In the genomic region with DNA sequence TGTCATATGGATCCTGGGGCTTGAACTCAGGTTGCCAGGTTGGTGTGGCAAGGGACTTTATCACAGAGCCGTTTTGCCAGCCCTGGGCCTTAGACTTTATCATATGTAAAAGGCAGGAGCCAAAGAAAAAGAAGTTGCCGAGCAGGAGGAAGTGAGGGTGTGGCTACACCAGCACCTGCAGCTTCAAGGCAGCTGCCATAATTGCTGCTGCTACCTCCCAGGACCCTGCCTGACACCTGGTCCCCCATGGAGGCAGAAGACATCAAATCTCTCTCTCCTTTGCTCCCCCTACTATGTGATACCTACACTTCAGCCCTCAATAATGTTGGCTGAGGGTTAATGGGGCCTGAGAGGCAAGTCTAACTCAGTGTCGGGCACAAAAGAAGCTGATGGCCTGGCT, we compare ENCODE assay signal across 8 mouse cellular contexts. TPM values are rescaled to one million over a fixed set of nuclear protein-coding genes. Genes with fewer than 3 reads are reported as not detected.
A peak's percentile ranks its signal among the peaks of the same experiment; 100 is the strongest.
DNase-seq lines count a peak whose midpoint lies in the region; ATAC-seq and TF ChIP-seq lines count a peak whose summit lies in the region.

No protein-coding gene starts in this region.

- peak in 1 of 2 experiments; percentile 35; a peak in 1 of 4 replicates for TF ChIP-seq EP300 in MEL (IDR thresholded peaks at IDR 0.05; ENCODE audit: low read depth in 1 of 2, low read length in 2 of 2)

- no peak overlapping the region; the same call in 1 of the 2 replicates for H3K9ac ChIP-seq in kidney, embryonic 14.5 days (ENCODE audit: low read depth, low read length)
- H3K9ac ChIP-seq in MEL (ENCODE audit: control insufficient read depth, low read depth, low read length, poor library complexity, severe bottlenecking) = 0 out of 2 replicates have a peak overlapping the region, but pooled peaks have one; percentile 4

- WGBS in kidney, embryonic 14.5 days = 42% methylated on average over 3 of the region's 3 CpGs

- no peak; the same call in 1 of the 2 replicates for ATAC-seq in kidney, embryonic 14.5 days (ENCODE audit: low FRiP score, low TSS enrichment)
- ATAC-seq in inflammation-experienced regulatory T-cells, adult 6 months = peak; percentile 33

- H3K36me3 ChIP-seq in kidney, embryonic 14.5 days (ENCODE audit: control insufficient read depth, insufficient read depth, low read length) = peaks cover 2% of the 10 kb centered on the region; the same call in 1 of the 2 replicates
- peaks cover 0 to 10% of the 10 kb centered on the region in 2 experiments; a peak in 2 of 4 replicates for H3K36me3 ChIP-seq in MEL (ENCODE audit: control insufficient read depth in 1 of 2, insufficient read depth in 2 of 2, low read length in 2 of 2)
- no peaks in the 10 kb centered on the region for H3K36me3 ChIP-seq in splenic B cell, adult 2 months (ENCODE audit: control insufficient read depth, insufficient read depth, low read length, poor library complexity, severe bottlenecking)

- no peak for TF ChIP-seq RAD21 in MEL (IDR thresholded peaks at IDR 0.05; ENCODE audit: low read depth, low read length)

- H3K4me3 ChIP-seq in kidney, embryonic 14.5 days (ENCODE audit: low read length) = no peak overlapping the region
- no peak overlapping the region for H3K4me3 ChIP-seq in MEL (ENCODE audit: control insufficient read depth in 1 of 2, insufficient read depth in 1 of 2, low read depth in 2 of 2, low read length in 2 of 2)
- no peak overlapping the region for H3K4me3 ChIP-seq in left cerebral cortex, adult 2 months

- no peak for TF ChIP-seq CTCF in MEL (IDR thresholded peaks at IDR 0.05 in 2 of 3, conservative IDR thresholded peaks at IDR 0.05 in 1 of 3; ENCODE audit: control insufficient read depth in 1 of 3, insufficient read depth in 1 of 3, low read depth in 2 of 3, low read length in 3 of 3, poor library complexity in 1 of 3, severe bottlenecking in 1 of 3)
- TF ChIP-seq CTCF in left cerebral cortex, adult 2 months (IDR thresholded peaks at IDR 0.05) = no peak

- intact Hi-C loops in left cerebral cortex, adult 2 months (cut with DNase I) = no loop called here

- no peaks in the 10 kb centered on the region for H3K27me3 ChIP-seq in kidney, embryonic 14.5 days (ENCODE audit: control insufficient read depth, insufficient read depth, low read length)
- peaks cover under 1 to 2% of the 10 kb centered on the region in 2 experiments; a peak in 2 of 4 replicates for H3K27me3 ChIP-seq in MEL (ENCODE audit: control insufficient read depth in 1 of 2, insufficient read depth in 2 of 2, low read length in 2 of 2)
- no peaks in the 10 kb centered on the region for H3K27me3 ChIP-seq in splenic B cell, adult 2 months (ENCODE audit: control insufficient read depth, insufficient read depth, low read length, poor library complexity, severe bottlenecking)

- no peak overlapping the region for H3K4me2 ChIP-seq in kidney, embryonic 14.5 days (replicated peaks; ENCODE audit: low read depth, low read length)

- TF ChIP-seq POLR2A in MEL (IDR thresholded peaks at IDR 0.05; ENCODE audit: control insufficient read depth in 1 of 2, insufficient read depth in 1 of 2, low read depth in 1 of 2, low read length in 2 of 2, poor library complexity in 1 of 2) = no peak; a peak in 1 of 4 replicates

- H3K79me2 ChIP-seq in MEL (ENCODE audit: control insufficient read depth, insufficient read depth, low read length, poor library complexity) = no peaks in the 10 kb centered on the region

- DNase-seq in kidney, postnatal 10 days = no peak
- peak; percentile 69 for DNase-seq in MEL (ENCODE audit: low read depth, low spot score)
- DNase-seq in splenic B cell, adult 2 months (ENCODE audit: low read depth, low spot score) = peak; percentile 24
- DNase-seq in retina, postnatal 1 day = no peak
- no peak for DNase-seq in urinary bladder, postnatal 4 days (ENCODE audit: low spot score in 2 of 2)
- DNase-seq in left cerebral cortex, adult 2 months (ENCODE audit: extremely low spot score in 1 of 2, low spot score in 2 of 2) = no peak

- peak overlapping the region; percentile 61; the same call in 1 of the 2 replicates for H3K27ac ChIP-seq in kidney, embryonic 14.5 days (ENCODE audit: low read depth, low read length)
- H3K27ac ChIP-seq in MEL (ENCODE audit: control insufficient read depth, low read depth, low read length) = peak overlapping the region; percentile 6
- H3K27ac ChIP-seq in left cerebral cortex, adult 2 months = no peak overlapping the region

- H3K9me3 ChIP-seq in kidney, embryonic 14.5 days (ENCODE audit: control insufficient read depth, low read length) = no peaks in the 10 kb centered on the region
- H3K9me3 ChIP-seq in MEL (replicated peaks; ENCODE audit: insufficient read depth, low read length) = no peaks in the 10 kb centered on the region

- peaks cover 38% of the 10 kb centered on the region for H3K4me1 ChIP-seq in kidney, embryonic 14.5 days (ENCODE audit: control insufficient read depth, insufficient read depth, low read length)
- H3K4me1 ChIP-seq in MEL (ENCODE audit: control insufficient read depth in 1 of 2, insufficient read depth in 2 of 2, low read length in 2 of 2) = peaks cover 6 to 13% of the 10 kb centered on the region in 2 experiments; a peak in 3 of 4 replicates

TF ChIP-seq in MEL, 35 proteins besides CTCF, POLR2A, EP300 and RAD21:
- peak; percentile 29; the same call in 1 of the 2 replicates for TF ChIP-seq MYC (IDR thresholded peaks at IDR 0.05; ENCODE audit: low read depth, low read length)
- no peak for TF ChIP-seq TAL1 (IDR thresholded peaks at IDR 0.05; ENCODE audit: low read length)
- no peak for TF ChIP-seq CHD2 (IDR thresholded peaks at IDR 0.05; ENCODE audit: low read length)
- no peak for TF ChIP-seq ELF1 (IDR thresholded peaks at IDR 0.05; ENCODE audit: low read depth, low read length)
- TF ChIP-seq TCF12 (IDR thresholded peaks at IDR 0.05; ENCODE audit: low read depth, low read length) = peak; percentile 47
- peak; percentile 31; the same call in 1 of the 2 replicates for TF ChIP-seq GATA1 (IDR thresholded peaks at IDR 0.05; ENCODE audit: low read depth, low read length)
- no peak for TF ChIP-seq HCFC1 (IDR thresholded peaks at IDR 0.05; ENCODE audit: low read depth, low read length)
- TF ChIP-seq TBP (IDR thresholded peaks at IDR 0.05; ENCODE audit: low read depth, low read length) = 0 out of 2 replicates have a peak, but pooled peaks have one; percentile 16
- 0 out of 2 replicates have a peak, but pooled peaks have one; percentile 34 for TF ChIP-seq ETS1 (IDR thresholded peaks at IDR 0.05; ENCODE audit: low read depth, low read length)
TF ChIP-seq in MEL: peak in this region for 5.

RNA-seq across cellular contexts. Expression of gene Cep295nl, which starts 6.1 kb away (rescaled TPM):
- 0.41 and 0.42 TPM in 2 replicates for polyA plus RNA-seq in kidney, embryonic 14.5 days (2014; fragmentation: Nextera tagmentation; extraction: Ambion mirVana)
- not detected in 2 replicates for total RNA-seq in MEL (2012; rRNA removed)
- polyA plus RNA-seq in MEL (2012; ENCODE audit: insufficient read depth in 1 of 2, insufficient read length in 2 of 2, low read depth in 1 of 2, low replicate concordance in 2 of 2, missing spikeins in 1 of 2) = not detected
- polyA plus RNA-seq in inflammation-experienced regulatory T-cells, adult 6 months (2017; shearing (Covaris generic)) = under 1 TPM in 2 of 3 experiments, not detected in 1; 0.28 to 0.29 TPM
- 1 to 10 TPM; 1.5 to 1.8 TPM for total RNA-seq in left cerebral cortex, adult 2 months (2021)

RNA-seq across cellular contexts. Expression of gene Timp2, which starts 7.1 kb away (rescaled TPM):
- polyA plus RNA-seq in kidney, embryonic 14.5 days (2014; fragmentation: Nextera tagmentation; extraction: Ambion mirVana) = 58.7 and 102 TPM in 2 replicates
- total RNA-seq in MEL (2012; rRNA removed) = not detected in 2 replicates
- polyA plus RNA-seq in MEL (2012; ENCODE audit: insufficient read depth in 1 of 2, insufficient read length in 2 of 2, low read depth in 1 of 2, low replicate concordance in 2 of 2, missing spikeins in 1 of 2) = not detected
- polyA plus RNA-seq in inflammation-experienced regulatory T-cells, adult 6 months (2017; shearing (Covaris generic)) = 10 to 100 TPM in 2 of 3 experiments, 1 to 10 TPM in 1; 6.1 to 17.3 (median 16.4) TPM
- total RNA-seq in left cerebral cortex, adult 2 months (2021) = 100 to 1,000 TPM; 221 to 255 TPM

RNA-seq across cellular contexts. Expression of gene Lgals3bp, which starts 53.5 kb away (rescaled TPM):
- polyA plus RNA-seq in kidney, embryonic 14.5 days (2014; fragmentation: Nextera tagmentation; extraction: Ambion mirVana) = 11.8 and 13.0 TPM in 2 replicates
- total RNA-seq in MEL (2012; rRNA removed) = 1.4 and 3.0 TPM in 2 replicates
- polyA plus RNA-seq in MEL (2012; ENCODE audit: insufficient read depth in 1 of 2, insufficient read length in 2 of 2, low read depth in 1 of 2, low replicate concordance in 2 of 2, missing spikeins in 1 of 2) = 10 to 100 TPM in 1 of 2 experiments, not detected in 1; 18.3 TPM
- polyA plus RNA-seq in inflammation-experienced regulatory T-cells, adult 6 months (2017; shearing (Covaris generic)) = 100 to 1,000 TPM in 2 of 3 experiments, 10 to 100 TPM in 1; 86.5 to 166 (median 133) TPM
- total RNA-seq in left cerebral cortex, adult 2 months (2021) = 10 to 100 TPM; 17.1 to 20.0 TPM

RNA-seq across cellular contexts. Expression of gene Usp36, which starts 58.4 kb away (rescaled TPM):
- 12.2 and 18.1 TPM in 2 replicates for polyA plus RNA-seq in kidney, embryonic 14.5 days (2014; fragmentation: Nextera tagmentation; extraction: Ambion mirVana)
- 21.3 and 24.8 TPM in 2 replicates for total RNA-seq in MEL (2012; rRNA removed)
- 10 to 100 TPM; 50.7 to 89.6 TPM for polyA plus RNA-seq in MEL (2012; ENCODE audit: insufficient read depth in 1 of 2, insufficient read length in 2 of 2, low read depth in 1 of 2, low replicate concordance in 2 of 2, missing spikeins in 1 of 2)
- 10 to 100 TPM; 14.3 to 24.4 (median 22.5) TPM for polyA plus RNA-seq in inflammation-experienced regulatory T-cells, adult 6 months (2017; shearing (Covaris generic))
- 10 to 100 TPM; 32.1 to 33.1 TPM for total RNA-seq in left cerebral cortex, adult 2 months (2021)

Comparison
In these comparisons a context has a peak if more than half of its experiments do, and no peak if none do; other contexts are left out.
1. DNase-seq: peak in MEL (single experiment) and splenic B cell, adult 2 months (single experiment); none in kidney, postnatal 10 days (single experiment), retina, postnatal 1 day (single experiment), urinary bladder, postnatal 4 days (0 of 2) and left cerebral cortex, adult 2 months (0 of 2).
2. RNA of gene Timp2, which starts 7.1 kb away (polyA plus RNA-seq): 58.7 to 102 TPM in kidney, embryonic 14.5 days and 6.1 to 17.3 TPM in inflammation-experienced regulatory T-cells, adult 6 months; not detected in MEL; every median in the first group is over 4 times any median in the second.